Mouse (Mus musculus): ENCODE measurements at regions not wholly inside any gene's neighbourhood (a gene's known extent, or its start where the extent isn't known, plus 50 kb on each side); places are given as distances from the start of the nearest gene placed in this dataset.

- no peak for ATAC-seq (replicated peaks; ENCODE audit: low FRiP score, poor library complexity, severe bottlenecking)
Observed at GRCm38 (mm10) chr6:143479239-143479638, 312.2 kb downstream of the Etnk1 start.

DNA sequence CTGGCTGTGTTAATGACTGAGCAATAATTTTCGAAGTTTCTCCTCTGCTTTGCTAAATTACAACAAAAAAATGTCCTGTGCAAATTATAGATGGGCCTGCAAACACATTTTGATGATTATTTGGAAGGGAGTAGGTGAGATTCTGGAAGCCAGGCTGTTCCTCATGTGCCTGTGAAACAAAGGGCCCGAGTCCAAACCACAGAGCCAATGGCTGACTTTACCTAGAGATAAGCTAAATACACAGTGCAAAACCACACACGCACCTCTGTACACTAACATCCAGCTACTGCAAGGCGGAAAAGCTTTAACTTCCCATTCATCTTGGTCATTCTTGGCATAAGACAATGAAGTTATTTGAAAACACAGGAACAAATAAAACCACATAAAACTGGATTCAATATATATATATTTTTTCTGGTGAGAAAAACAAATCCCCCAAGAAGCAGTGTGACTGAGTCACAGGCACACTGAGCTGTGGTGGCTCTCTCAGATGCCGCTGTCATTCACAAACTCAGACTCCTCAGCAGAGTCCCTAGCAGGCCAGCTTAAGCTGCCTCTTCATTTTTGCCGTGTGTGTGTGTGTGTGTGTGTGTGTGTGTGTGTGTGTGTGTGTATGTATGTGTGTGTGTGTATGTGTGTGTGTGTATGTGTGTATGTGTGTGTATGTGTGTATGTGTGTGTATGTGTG, 312.8 kb downstream of the Etnk1 start:
- no peak for ATAC-seq (replicated peaks; ENCODE audit: low FRiP score, poor library complexity, severe bottlenecking)

DNA sequence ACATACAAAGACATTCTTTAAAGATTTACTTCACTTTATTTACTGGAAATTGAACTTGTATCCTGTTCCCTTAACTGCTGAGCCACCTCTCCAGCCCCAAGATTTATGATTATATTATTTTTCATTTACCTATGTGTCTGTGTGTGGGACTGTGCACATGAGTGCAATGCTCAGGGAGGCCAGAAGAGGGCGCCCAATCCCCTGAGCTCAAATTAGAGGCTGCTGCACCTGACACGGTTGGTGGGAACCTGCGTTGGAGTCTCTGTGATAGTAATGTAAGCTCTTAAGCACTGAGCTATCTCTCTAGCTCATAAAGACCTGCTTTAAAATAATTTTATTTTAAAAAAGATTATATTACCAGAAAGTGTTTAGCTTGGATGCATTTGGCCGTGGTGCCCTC, 315.3 kb downstream of the Etnk1 start:
- no peak for ATAC-seq (replicated peaks; ENCODE audit: low FRiP score, poor library complexity, severe bottlenecking)

DNA sequence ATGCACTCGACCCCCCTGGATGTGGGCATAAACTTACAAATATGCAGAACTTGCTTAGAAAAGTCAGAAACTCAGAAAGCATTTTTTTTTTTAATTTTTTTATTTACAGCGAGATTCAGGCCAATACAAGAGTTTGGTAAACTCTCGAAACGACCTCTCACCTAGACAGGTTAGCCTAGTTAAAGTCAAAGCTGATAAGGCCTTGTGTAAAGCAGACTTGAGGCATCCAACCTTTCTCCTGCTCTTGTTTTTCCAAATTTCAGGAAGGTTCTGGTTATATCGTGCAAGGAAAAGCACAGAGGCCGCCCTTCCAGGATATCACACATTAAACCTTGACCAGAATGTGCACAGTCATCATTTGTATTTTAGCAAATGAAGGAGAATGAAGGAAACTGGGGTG, 315.8 kb downstream of the Etnk1 start:
- no peak for ATAC-seq (replicated peaks; ENCODE audit: low FRiP score, poor library complexity, severe bottlenecking)

GRCm38 (mm10) chr6:143484941-143485340, 317.9 kb downstream of the Etnk1 start:
- no peak for ATAC-seq (replicated peaks; ENCODE audit: low FRiP score, poor library complexity, severe bottlenecking)

GRCm38 (mm10) chr6:143487003-143487402, 320.0 kb downstream of the Etnk1 start:
- ATAC-seq (replicated peaks; ENCODE audit: low FRiP score, poor library complexity, severe bottlenecking) = no peak

DNA sequence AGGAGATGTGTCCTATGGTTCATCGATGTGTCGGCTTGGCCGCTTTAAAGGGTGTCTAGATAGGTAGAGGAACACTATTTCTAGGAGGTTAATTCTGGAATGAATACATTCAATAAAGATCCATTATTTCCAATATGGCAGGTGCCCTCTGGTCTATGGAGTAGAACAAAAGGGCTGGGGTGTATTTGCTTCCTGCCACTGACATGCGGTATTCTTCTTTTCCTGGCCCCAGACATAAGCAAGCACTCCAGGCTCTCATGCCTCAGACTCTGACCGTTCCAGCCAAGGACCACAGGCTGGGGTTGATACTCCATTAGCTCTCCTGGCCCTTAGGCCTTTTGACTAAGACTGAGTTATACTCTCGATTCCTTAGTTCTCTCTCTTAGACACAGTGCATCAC, 323.0 kb downstream of the Etnk1 start:
- ATAC-seq (replicated peaks; ENCODE audit: low FRiP score, poor library complexity, severe bottlenecking) = no peak

DNA sequence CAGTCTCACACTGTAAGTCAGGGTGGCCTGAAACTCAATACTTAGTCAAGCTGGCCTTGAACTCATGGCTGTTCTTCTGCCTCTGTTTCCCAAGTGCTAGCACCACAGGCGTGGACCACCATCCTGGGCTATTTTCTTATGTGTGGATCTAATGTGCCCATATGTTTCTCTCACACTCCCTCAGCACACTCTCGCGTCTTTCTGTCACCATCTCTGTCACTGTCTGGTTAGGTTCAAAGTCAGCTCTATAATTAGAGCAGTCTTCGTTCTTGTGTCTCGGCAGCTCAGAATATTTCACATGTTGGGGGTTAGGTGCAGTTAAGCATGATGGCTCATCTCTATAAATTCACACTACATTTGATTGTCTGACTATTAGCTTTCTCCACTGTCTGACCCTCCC, 324.4 kb downstream of the Etnk1 start:
- no peak for ATAC-seq (replicated peaks; ENCODE audit: low FRiP score, poor library complexity, severe bottlenecking)

GRCm38 (mm10) chr6:143493543-143493942, 326.5 kb downstream of the Etnk1 start:
- ATAC-seq (replicated peaks; ENCODE audit: low FRiP score, poor library complexity, severe bottlenecking) = no peak

- ATAC-seq (replicated peaks; ENCODE audit: low FRiP score, poor library complexity, severe bottlenecking) = no peak
Observed at GRCm38 (mm10) chr6:143494341-143494740, 327.3 kb downstream of the Etnk1 start.

GRCm38 (mm10) chr6:143494886-143495285, 327.9 kb downstream of the Etnk1 start:
- no peak for ATAC-seq (replicated peaks; ENCODE audit: low FRiP score, poor library complexity, severe bottlenecking)

- no peak for ATAC-seq (replicated peaks; ENCODE audit: low FRiP score, poor library complexity, severe bottlenecking)
Observed at GRCm38 (mm10) chr6:143498764-143499163, 331.7 kb downstream of the Etnk1 start.

GRCm38 (mm10) chr6:143499259-143500043, 332.4 kb downstream of the Etnk1 start:
- ATAC-seq (replicated peaks; ENCODE audit: low FRiP score, poor library complexity, severe bottlenecking) = no peak

DNA sequence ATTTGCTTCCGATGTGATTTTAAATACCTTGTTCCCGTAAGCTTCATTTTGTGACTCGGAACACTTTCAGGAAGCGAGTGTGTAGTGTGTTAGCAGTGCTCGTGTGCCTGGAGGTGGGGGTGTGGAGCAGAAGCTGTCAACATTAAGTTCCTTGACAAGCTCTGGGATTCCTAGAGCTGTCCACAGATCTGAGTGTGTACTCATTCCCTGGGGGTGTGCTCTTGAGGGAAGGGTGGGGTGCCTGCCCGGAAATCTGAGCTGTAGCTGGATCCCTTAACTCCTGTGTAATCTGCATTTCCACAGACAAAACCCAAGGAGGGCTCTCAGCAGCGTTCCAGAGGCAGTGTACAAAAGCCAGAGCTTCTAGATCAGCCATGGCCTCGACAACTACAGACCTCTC, 335.8 kb downstream of the Etnk1 start:
- ATAC-seq (replicated peaks; ENCODE audit: low FRiP score, poor library complexity, severe bottlenecking) = no peak

GRCm38 (mm10) chr6:143503953-143504352, 336.9 kb downstream of the Etnk1 start:
- ATAC-seq (replicated peaks; ENCODE audit: low FRiP score, poor library complexity, severe bottlenecking) = no peak

DNA sequence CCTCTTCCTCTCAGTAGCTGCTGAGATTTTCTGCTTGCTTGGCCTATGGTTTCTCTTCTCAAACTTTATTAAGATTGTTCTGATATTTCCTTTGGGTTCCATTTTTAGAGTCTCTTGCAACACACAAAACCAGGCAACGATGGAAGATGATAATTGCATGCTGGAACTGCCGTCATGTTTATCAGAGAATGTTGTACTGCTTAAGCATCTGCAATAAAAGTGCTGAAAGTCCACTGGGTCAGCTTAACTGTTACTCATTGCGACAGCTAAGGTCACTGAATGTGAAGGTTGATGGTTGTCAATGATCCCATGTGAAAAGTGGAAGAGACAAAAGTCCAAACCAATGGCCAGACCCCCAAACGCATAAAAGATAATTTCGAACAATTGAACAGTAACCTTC, 346.4 kb downstream of the Etnk1 start:
- ATAC-seq (replicated peaks; ENCODE audit: low FRiP score, poor library complexity, severe bottlenecking) = no peak

- ATAC-seq (replicated peaks; ENCODE audit: low FRiP score, poor library complexity, severe bottlenecking) = no peak
Observed at GRCm38 (mm10) chr6:143515137-143515536, 348.1 kb downstream of the Etnk1 start.

GRCm38 (mm10) chr6:143516746-143517145, 349.7 kb downstream of the Etnk1 start:
- no peak for ATAC-seq (replicated peaks; ENCODE audit: low FRiP score, poor library complexity, severe bottlenecking)

- ATAC-seq (replicated peaks; ENCODE audit: low FRiP score, poor library complexity, severe bottlenecking) = no peak
Observed at GRCm38 (mm10) chr6:143518476-143518875, 351.5 kb downstream of the Etnk1 start.

DNA sequence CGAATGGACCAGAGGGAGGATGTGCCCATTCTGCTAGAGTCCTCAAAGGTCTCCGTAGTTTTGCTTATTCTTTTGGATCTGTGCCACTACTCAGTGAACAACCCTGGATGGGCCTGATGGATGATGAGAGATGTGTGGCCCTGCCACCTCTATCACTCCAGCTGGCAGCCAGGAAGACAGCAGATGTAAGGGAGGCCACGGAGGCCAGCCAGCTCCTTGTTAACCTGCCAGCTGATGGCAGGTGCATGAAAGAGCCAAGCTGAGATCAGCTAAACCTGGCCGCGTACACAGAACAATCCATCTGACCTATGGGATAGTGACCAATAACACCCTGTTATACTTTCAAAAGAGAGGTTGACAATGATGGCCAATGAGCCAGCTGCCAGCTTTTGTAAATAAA, 352.6 kb downstream of the Etnk1 start:
- ATAC-seq (replicated peaks; ENCODE audit: low FRiP score, poor library complexity, severe bottlenecking) = no peak

- ATAC-seq (replicated peaks; ENCODE audit: low FRiP score, poor library complexity, severe bottlenecking) = no peak
Observed at GRCm38 (mm10) chr6:143525092-143525491, 358.1 kb downstream of the Etnk1 start.

DNA sequence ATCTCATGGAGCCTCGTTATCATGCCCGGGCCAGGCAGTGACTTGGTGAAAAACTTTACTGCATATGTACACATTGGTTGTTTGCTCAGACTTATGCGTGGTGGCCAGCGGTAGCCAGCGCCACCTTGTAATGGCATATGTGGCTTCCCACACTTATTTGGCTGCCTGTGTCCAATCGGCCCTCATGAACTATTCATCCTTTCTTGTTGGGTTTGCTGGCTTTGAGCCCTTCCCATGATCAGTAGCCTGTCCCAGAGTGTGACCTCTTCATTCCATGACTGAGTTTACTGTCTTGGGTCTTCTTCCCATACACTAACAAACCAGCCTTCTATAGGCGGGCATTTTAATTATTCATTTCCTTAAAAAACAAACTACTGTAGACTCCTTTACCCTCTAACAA, 361.9 kb downstream of the Etnk1 start:
- ATAC-seq (replicated peaks; ENCODE audit: low FRiP score, poor library complexity, severe bottlenecking) = no peak

Measured in erythroblast, adult 5-6 weeks (primary cell).